Mouse (Mus musculus) myocyte (in vitro differentiated cells): ENCODE measurements around the gene Tepp. TPM values are rescaled to one million over a fixed set of nuclear protein-coding genes. Genes with fewer than 3 reads are reported as not detected.

Experiments used
- H3K27me3 ChIP-seq: one replicate; pipeline ENCODE4 v1.6.1; 2011; ENCODE audit not compliant: control insufficient read depth, insufficient read depth, insufficient read length
- H3K36me3 ChIP-seq: one replicate; pipeline ENCODE4 v1.6.1; 2011; ENCODE audit not compliant: control insufficient read depth, insufficient read depth
- H3K4me2 ChIP-seq: one replicate; pipeline ENCODE4 v1.6.1; 2011; ENCODE audit warnings: low read depth, control low read depth
- H3K4me3 ChIP-seq: one replicate; pipeline ENCODE4 v1.5.1; 2011; ENCODE audit warnings: mild to moderate bottlenecking, control low read depth, moderate library complexity
- H3K79me2 ChIP-seq: one replicate; pipeline ENCODE4 v1.6.1; 2011; ENCODE audit not compliant: control insufficient read depth, insufficient read depth
- H3ac ChIP-seq: one replicate; pipeline ENCODE4 v1.6.1; 2011; ENCODE audit not compliant: control insufficient read depth, insufficient read length
- CEBPB ChIP-seq: IDR thresholded peaks from 2 replicates; pipeline ENCODE4 v1.6.1; 2011; ENCODE audit warnings: mild to moderate bottlenecking, moderate library complexity; ENCODE audit not compliant: poor library complexity, insufficient read depth, severe bottlenecking
- E2F4 ChIP-seq: IDR thresholded peaks from one replicate; pipeline ENCODE4 v1.6.1; 2011; ENCODE audit warnings: mild to moderate bottlenecking, control low read depth, moderate library complexity; ENCODE audit not compliant: insufficient read depth
- MAX ChIP-seq: IDR thresholded peaks from one replicate; pipeline ENCODE4 v1.6.1; 2011; ENCODE audit warnings: low read depth, mild to moderate bottlenecking, control low read depth
- MYOD1 ChIP-seq, 3 experiments: IDR thresholded peaks; one replicate each; pipeline ENCODE4 v1.6.1; 2011; ENCODE audit warnings: control low read depth in 2 of 3, low read depth in 2 of 3, mild to moderate bottlenecking in 2 of 3, moderate library complexity in 1 of 3; ENCODE audit not compliant: insufficient read length in 2 of 3, control insufficient read depth in 1 of 3
- MYOG ChIP-seq, 3 experiments: IDR thresholded peaks; one replicate each; pipeline ENCODE4 v1.6.1; 2011; ENCODE audit warnings: control low read depth in 2 of 3, low read depth in 2 of 3, mild to moderate bottlenecking in 2 of 3; ENCODE audit not compliant: insufficient read length in 2 of 3, control insufficient read depth in 1 of 3, insufficient read depth in 1 of 3
- POLR2A ChIP-seq: IDR thresholded peaks from one replicate; pipeline ENCODE4 v1.6.1; 2011; ENCODE audit warnings: low read depth, mild to moderate bottlenecking, control low read depth, moderate library complexity; ENCODE audit not compliant: insufficient read length
- POLR2AphosphoS2 ChIP-seq: IDR thresholded peaks from one replicate; pipeline ENCODE4 v1.6.1; 2011; ENCODE audit warnings: low read depth, control low read depth; ENCODE audit not compliant: insufficient read length
- REST ChIP-seq: IDR thresholded peaks from one replicate; pipeline ENCODE4 v1.6.1; 2011; ENCODE audit warnings: mild to moderate bottlenecking, control low read depth, moderate library complexity; ENCODE audit not compliant: insufficient read depth, insufficient read length
- SRF ChIP-seq: IDR thresholded peaks from one replicate; pipeline ENCODE4 v1.6.1; 2011; ENCODE audit warnings: low read depth; ENCODE audit not compliant: control insufficient read depth, insufficient read length
- TCF12 ChIP-seq: IDR thresholded peaks from one replicate; pipeline ENCODE4 v1.6.1; 2011; ENCODE audit warnings: mild to moderate bottlenecking, control low read depth; ENCODE audit not compliant: poor library complexity, insufficient read depth, severe bottlenecking
- TCF3 ChIP-seq: IDR thresholded peaks from one replicate; pipeline ENCODE4 v1.6.1; 2011; ENCODE audit warnings: low read depth, control low read depth; ENCODE audit not compliant: insufficient read length
- USF1 ChIP-seq: IDR thresholded peaks from one replicate; pipeline ENCODE4 v1.6.1; 2011; ENCODE audit warnings: low read depth, mild to moderate bottlenecking, control low read depth, moderate library complexity
- polyA plus RNA-seq: library from polyadenylated mRNA; unstranded; fragments of >200 nt; fragmentation: generic; extraction: Trizol; gene quantifications from one replicate; pipeline ENCODE4 v1.2.1, GENCODE M21; 2012; ENCODE audit warnings: missing spikeins

Tepp gene
- not detected for polyA plus RNA-seq

GRCm38 (mm10) chr8:95310342-95310970, at the start of gene Tepp:
Gene Tepp (plus strand): TSS chr8:95310566.
- TF ChIP-seq TCF3 = no peak
- TF ChIP-seq MAX = no peak
- TF ChIP-seq MYOG (IDR thresholded peaks at IDR 0.05; ENCODE audit: control insufficient read depth in 1 of 3, insufficient read depth in 1 of 3, insufficient read length in 2 of 3, low read depth in 2 of 3) = no peak
- TF ChIP-seq TCF12 = no peak
- TF ChIP-seq REST = no peak
- no peak for TF ChIP-seq SRF
- TF ChIP-seq E2F4 = no peak
- no peak for TF ChIP-seq CEBPB
- no peak for TF ChIP-seq MYOD1 (IDR thresholded peaks at IDR 0.05; ENCODE audit: control insufficient read depth in 1 of 3, insufficient read length in 2 of 3, low read depth in 2 of 3)
- no peak for TF ChIP-seq USF1
- TF ChIP-seq POLR2A = no peak
- TF ChIP-seq POLR2AphosphoS2 = no peak
- H3ac ChIP-seq = no peak within 1 kb of the TSS
- H3K36me3 ChIP-seq = no peaks in the 10 kb centered on the region
- H3K79me2 ChIP-seq = no peaks in the 10 kb centered on the region
- H3K27me3 ChIP-seq = no peaks in the 10 kb centered on the region
- no peak within 1 kb of the TSS for H3K4me2 ChIP-seq
- no peak within 1 kb of the TSS for H3K4me3 ChIP-seq

- Histone ChIP-seq H3ac (no peak overlapping the region), H3K27me3 (no peaks in the 10 kb centered on the region), H3K79me2 (no peaks in the 10 kb centered on the region), H3K36me3 (no peaks in the 10 kb centered on the region), H3K4me2 (no peak overlapping the region), H3K4me3 (no peak overlapping the region)
- TF ChIP-seq POLR2AphosphoS2 = no peak
- TF ChIP-seq TCF12 = no peak
- TF ChIP-seq SRF = no peak
- TF ChIP-seq MYOD1 (IDR thresholded peaks at IDR 0.05; ENCODE audit: control insufficient read depth in 1 of 3, insufficient read length in 2 of 3, low read depth in 2 of 3) = no peak
- TF ChIP-seq POLR2A = no peak
- TF ChIP-seq MYOG (IDR thresholded peaks at IDR 0.05; ENCODE audit: control insufficient read depth in 1 of 3, insufficient read depth in 1 of 3, insufficient read length in 2 of 3, low read depth in 2 of 3) = no peak
- no peak for TF ChIP-seq TCF3
- no peak for TF ChIP-seq E2F4
Measured at GRCm38 (mm10) chr8:95262181-95262580, 48.2 kb upstream of the Tepp start.

- no peak overlapping the region for H3K4me3 ChIP-seq
- H3K79me2 ChIP-seq = no peaks in the 10 kb centered on the region
- no peak overlapping the region for H3ac ChIP-seq
- peaks cover 9% of the 10 kb centered on the region for H3K27me3 ChIP-seq
- H3K36me3 ChIP-seq = no peaks in the 10 kb centered on the region
- no peak overlapping the region for H3K4me2 ChIP-seq
- TF ChIP-seq SRF (no peak), USF1 (no peak), E2F4 (no peak), TCF3 (no peak), POLR2AphosphoS2 (no peak), MYOD1 (IDR thresholded peaks at IDR 0.05; ENCODE audit: control insufficient read depth in 1 of 3, insufficient read length in 2 of 3, low read depth in 2 of 3) (no peak), MAX (no peak), MYOG (IDR thresholded peaks at IDR 0.05; ENCODE audit: control insufficient read depth in 1 of 3, insufficient read depth in 1 of 3, insufficient read length in 2 of 3, low read depth in 2 of 3) (no peak), REST (no peak), TCF12 (no peak), CEBPB (no peak)
Measured at GRCm38 (mm10) chr8:95270501-95270900, 39.9 kb upstream of the Tepp start.

- Histone ChIP-seq H3K27me3 (peaks cover 9% of the 10 kb centered on the region), H3ac (no peak overlapping the region)
- TF ChIP-seq MYOD1 (IDR thresholded peaks at IDR 0.05; ENCODE audit: control insufficient read depth in 1 of 3, insufficient read length in 2 of 3, low read depth in 2 of 3) (no peak), POLR2A (no peak), CEBPB (no peak), MYOG (IDR thresholded peaks at IDR 0.05; ENCODE audit: control insufficient read depth in 1 of 3, insufficient read depth in 1 of 3, insufficient read length in 2 of 3, low read depth in 2 of 3) (no peak), E2F4 (no peak), SRF (no peak), POLR2AphosphoS2 (no peak), REST (no peak), TCF12 (no peak), MAX (no peak), TCF3 (no peak), USF1 (no peak)
Measured at GRCm38 (mm10) chr8:95271841-95272240, 38.5 kb upstream of the Tepp start.

More at GRCm38 (mm10) chr8:95271841-95272240, 38.5 kb upstream of the Tepp start:
- no peak overlapping the region for H3K4me2 ChIP-seq
- H3K4me3 ChIP-seq = no peak overlapping the region
- no peaks in the 10 kb centered on the region for H3K79me2 ChIP-seq
- no peaks in the 10 kb centered on the region for H3K36me3 ChIP-seq
